Comparison of ENCODE assay signal across 9 mouse cellular contexts in the genomic region with DNA sequence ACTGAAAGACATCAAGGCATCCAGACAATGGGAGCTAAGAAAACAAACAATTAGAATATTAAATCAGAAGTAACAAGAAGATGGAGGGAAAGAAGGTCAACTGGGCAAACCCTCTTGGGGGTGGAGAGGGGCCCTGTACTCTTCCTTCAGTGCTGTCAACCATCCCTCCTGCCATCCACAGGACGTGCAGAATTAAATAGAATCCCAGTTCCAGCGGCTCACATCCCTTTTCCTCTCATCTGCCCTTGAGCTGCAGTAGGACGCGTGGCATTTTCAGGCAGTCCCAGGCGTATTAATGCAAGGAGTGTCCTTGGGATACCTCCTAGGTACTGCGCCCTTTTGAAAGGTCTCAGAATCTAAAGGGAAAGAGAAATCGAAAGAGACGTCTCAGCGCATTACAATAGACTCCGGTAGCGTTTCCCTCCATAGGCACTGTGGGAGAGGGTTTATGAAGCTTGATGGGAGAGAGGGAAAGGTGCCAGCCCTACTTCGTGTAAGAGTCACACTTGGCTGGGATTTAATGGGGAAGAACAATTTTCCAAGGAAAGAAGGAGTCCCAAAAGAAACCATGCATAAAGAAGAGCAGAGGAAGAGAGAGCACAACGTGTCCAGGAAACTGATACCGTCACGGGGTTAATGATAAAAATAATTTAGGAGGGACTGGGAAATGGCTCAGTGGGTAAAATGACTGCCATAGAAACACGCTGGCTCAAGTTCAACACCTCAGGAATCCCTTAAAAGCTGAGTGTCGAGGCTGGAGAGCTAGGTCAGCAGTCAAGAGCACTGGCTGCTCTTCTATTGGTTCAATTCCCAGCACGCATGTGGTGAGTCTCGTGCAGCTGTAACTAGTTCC.
DNase-seq lines count a peak whose midpoint lies in the region; ATAC-seq and TF ChIP-seq lines count a peak whose summit lies in the region.
"Had no signal": no experiment of that assay in that cellular context is flagged by ENCODE, and none has a peak within 500 bp of the region (broad histone marks: within the 10 kb centered on the region; RNA-seq: fewer than 3 reads in every experiment).

No protein-coding gene starts in this region.

- peak overlapping the region; percentile 53 for H3K4me3 ChIP-seq in lung, adult 2 months (replicated peaks; ENCODE audit: extremely low read depth, low read depth, low read length)
- no peak overlapping the region for H3K4me3 ChIP-seq in forebrain, embryonic 11.5 days (ENCODE audit: low read depth, low read length)
- H3K4me3 ChIP-seq in midbrain, embryonic 12.5 days: 0 out of 2 replicates have a peak overlapping the region, but pooled peaks have one; percentile 18

- 39% methylated on average over 19 of the region's 19 CpGs for WGBS in lung, adult 2 months
- 20% methylated on average over 19 of the region's 19 CpGs for WGBS in forebrain, embryonic 11.5 days
- WGBS in midbrain, embryonic 12.5 days: 23% methylated on average over 19 of the region's 19 CpGs

- no peak; the same call in 1 of the 2 replicates for ATAC-seq in forebrain, embryonic 11.5 days (replicated peaks; ENCODE audit: low FRiP score)
- no peak for ATAC-seq in midbrain, embryonic 12.5 days (ENCODE audit: low FRiP score, low read depth)

- no peak for DNase-seq in lung, adult 2 months
- no peak for DNase-seq in lung, postnatal 14 days
- DNase-seq in forebrain, embryonic 11.5 days (ENCODE audit: low spot score): no peak
- peak; percentile 54 for DNase-seq in kidney, adult 11 months
- DNase-seq in MN1 (ENCODE audit: low spot score): no peak
- DNase-seq in natural killer cell, adult 2 months (ENCODE audit: low spot score in 2 of 2): no peak
- no peak for DNase-seq in urinary bladder, postnatal 10 days (ENCODE audit: low spot score)

- peak overlapping the region; percentile 92 for H3K27ac ChIP-seq in forebrain, embryonic 11.5 days (ENCODE audit: low read depth, low read length)
- peak overlapping the region; percentile 76 for H3K27ac ChIP-seq in midbrain, embryonic 12.5 days (replicated peaks)
- H3K27ac ChIP-seq: macrophage had no signal

- no peak for TF ChIP-seq CTCF in lung, adult 2 months (IDR thresholded peaks at IDR 0.05; ENCODE audit: insufficient read depth, low read length)

- H3K9ac ChIP-seq in forebrain, embryonic 11.5 days (ENCODE audit: low read length): peak overlapping the region; percentile 16; the same call in 1 of the 2 replicates
- H3K9ac ChIP-seq in midbrain, embryonic 12.5 days (replicated peaks): peak overlapping the region; percentile 31; the same call in 1 of the 2 replicates

- no peaks in the 10 kb centered on the region for H3K9me3 ChIP-seq in forebrain, embryonic 11.5 days (ENCODE audit: control insufficient read depth, low read length)
- H3K9me3 ChIP-seq in midbrain, embryonic 12.5 days: no peaks in the 10 kb centered on the region

- H3K27me3 ChIP-seq in forebrain, embryonic 11.5 days (ENCODE audit: control insufficient read depth, insufficient read depth, low read length): no peaks in the 10 kb centered on the region
- no peaks in the 10 kb centered on the region for H3K27me3 ChIP-seq in midbrain, embryonic 12.5 days

- no peak for TF ChIP-seq POLR2A in lung, adult 2 months (IDR thresholded peaks at IDR 0.05; ENCODE audit: borderline replicate concordance, extremely low read depth, low read depth, low read length)

- H3K36me3 ChIP-seq in forebrain, embryonic 11.5 days (ENCODE audit: control insufficient read depth, insufficient read depth, low read length): no peaks in the 10 kb centered on the region
- no peaks in the 10 kb centered on the region for H3K36me3 ChIP-seq in midbrain, embryonic 12.5 days

- H3K4me2 ChIP-seq in forebrain, embryonic 11.5 days (ENCODE audit: low read depth, low read length, severe bottlenecking): peak overlapping the region; percentile 37; the same call in 1 of the 2 replicates
- peak overlapping the region; percentile 43 for H3K4me2 ChIP-seq in midbrain, embryonic 12.5 days (replicated peaks)

- H3K4me1 ChIP-seq in lung, adult 2 months (ENCODE audit: control insufficient read depth, insufficient read depth, low read length): no peaks in the 10 kb centered on the region; the same call in 1 of the 2 replicates
- H3K4me1 ChIP-seq in forebrain, embryonic 11.5 days (replicated peaks; ENCODE audit: control insufficient read depth, insufficient read depth, low read length): peaks cover 14% of the 10 kb centered on the region; the same call in 1 of the 2 replicates
- peaks cover 27% of the 10 kb centered on the region for H3K4me1 ChIP-seq in midbrain, embryonic 12.5 days
